Mouse (Mus musculus): Measurements from ENCODE around the gene Slc38a7. TPM values are rescaled to one million over a fixed set of nuclear protein-coding genes. Genes with fewer than 3 reads are reported as not detected.

The Slc38a7 gene
- polyA plus RNA-seq, 1 experiment from 2014 or later, result 39.9 TPM

DNA sequence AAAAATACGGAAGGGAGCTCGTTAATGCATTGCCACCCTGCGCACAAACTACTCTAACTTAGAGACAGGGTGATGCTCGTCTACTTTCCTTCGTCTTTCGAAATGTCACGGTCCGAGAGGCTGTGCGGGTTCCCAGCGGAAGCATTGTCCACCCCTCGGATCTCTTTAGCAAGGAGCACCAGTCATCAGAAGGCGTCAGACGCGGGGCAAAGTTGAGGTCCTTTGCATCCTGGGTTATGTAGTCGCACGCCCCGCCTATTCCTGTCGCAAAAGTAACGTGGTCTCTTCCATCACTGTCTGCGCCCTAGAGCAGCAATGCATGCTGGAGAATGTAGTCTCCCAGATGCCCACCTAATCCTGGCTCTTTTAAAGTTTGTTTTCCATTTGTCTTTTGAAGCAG is 45.5 kb downstream of the Slc38a7 start:
- Histone ChIP-seq H3K27ac (ENCODE audit: low read depth, low read length) (peak overlapping the region; percentile 95), H3K4me1 (replicated peaks; ENCODE audit: control insufficient read depth, insufficient read depth, low read length) (peaks cover 7% of the 10 kb centered on the region; the same call in 1 of the 2 replicates), H3K4me3 (ENCODE audit: low read depth, low read length) (peak overlapping the region; percentile 96), H3K9ac (ENCODE audit: low read depth, low read length) (peak overlapping the region; percentile 59), H3K4me2 (replicated peaks; ENCODE audit: low read depth) (peak overlapping the region; percentile 78), H3K27me3 (replicated peaks; ENCODE audit: control insufficient read depth, insufficient read depth, low read length) (no peaks in the 10 kb centered on the region), H3K36me3 (ENCODE audit: control insufficient read depth, insufficient read depth) (no peaks in the 10 kb centered on the region), H3K9me3 (ENCODE audit: control insufficient read depth) (no peaks in the 10 kb centered on the region)
- TF ChIP-seq CTCF (IDR thresholded peaks at IDR 0.05; ENCODE audit: low read depth), result no peak
- WGBS, result under 1% methylated on average over 20 of the region's 20 CpGs
- ATAC-seq, result peak; percentile 92

DNA sequence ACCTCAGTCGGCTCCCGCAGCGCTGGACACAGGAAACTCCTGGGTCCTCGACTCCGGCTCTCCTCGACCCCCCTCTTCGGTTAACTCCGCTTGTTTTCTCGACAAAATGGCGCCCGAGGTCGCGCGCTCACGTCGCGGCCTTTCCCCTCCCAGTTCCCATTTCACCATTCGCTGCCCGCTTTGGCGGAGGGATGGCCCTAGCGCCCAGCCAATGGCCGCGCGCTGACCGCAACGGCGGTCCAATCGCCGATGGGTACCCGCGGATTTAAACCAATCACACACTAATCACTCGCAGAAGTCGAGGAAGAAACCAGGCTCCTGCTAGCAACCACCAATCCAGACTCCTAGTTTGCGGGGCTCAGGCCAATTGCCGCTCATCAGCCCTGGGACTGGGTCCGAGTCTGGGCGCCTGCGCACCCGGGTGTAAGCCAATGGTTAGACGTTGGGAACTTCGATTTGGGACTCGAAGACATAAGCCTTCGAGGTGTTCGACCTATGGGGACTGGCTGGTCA is 46.0 kb downstream of the Slc38a7 start, which contains the start of gene Cnot1:
Gene Cnot1 (minus strand): TSS at position 134 of the 513 bp plus-strand sequence.
- Histone ChIP-seq H3K9ac (ENCODE audit: low read depth, low read length) (peak within 1 kb of the TSS; percentile 98), H3K4me2 (replicated peaks; ENCODE audit: low read depth) (peak within 1 kb of the TSS; percentile 88), H3K27ac (ENCODE audit: low read depth, low read length) (peak within 1 kb of the TSS; percentile 95), H3K27me3 (replicated peaks; ENCODE audit: control insufficient read depth, insufficient read depth, low read length) (no peaks in the 10 kb centered on the region), H3K9me3 (ENCODE audit: control insufficient read depth) (no peaks in the 10 kb centered on the region), H3K4me3 (ENCODE audit: low read depth, low read length) (peak within 1 kb of the TSS; percentile 96), H3K36me3 (ENCODE audit: control insufficient read depth, insufficient read depth) (no peaks in the 10 kb centered on the region), H3K4me1 (replicated peaks; ENCODE audit: control insufficient read depth, insufficient read depth, low read length) (peaks cover 7% of the 10 kb centered on the region; the same call in 1 of the 2 replicates)
- peak; percentile 96 for ATAC-seq
- WGBS, result under 1% methylated on average over 44 of the region's 44 CpGs
- TF ChIP-seq CTCF (IDR thresholded peaks at IDR 0.05; ENCODE audit: low read depth), result no peak

DNA sequence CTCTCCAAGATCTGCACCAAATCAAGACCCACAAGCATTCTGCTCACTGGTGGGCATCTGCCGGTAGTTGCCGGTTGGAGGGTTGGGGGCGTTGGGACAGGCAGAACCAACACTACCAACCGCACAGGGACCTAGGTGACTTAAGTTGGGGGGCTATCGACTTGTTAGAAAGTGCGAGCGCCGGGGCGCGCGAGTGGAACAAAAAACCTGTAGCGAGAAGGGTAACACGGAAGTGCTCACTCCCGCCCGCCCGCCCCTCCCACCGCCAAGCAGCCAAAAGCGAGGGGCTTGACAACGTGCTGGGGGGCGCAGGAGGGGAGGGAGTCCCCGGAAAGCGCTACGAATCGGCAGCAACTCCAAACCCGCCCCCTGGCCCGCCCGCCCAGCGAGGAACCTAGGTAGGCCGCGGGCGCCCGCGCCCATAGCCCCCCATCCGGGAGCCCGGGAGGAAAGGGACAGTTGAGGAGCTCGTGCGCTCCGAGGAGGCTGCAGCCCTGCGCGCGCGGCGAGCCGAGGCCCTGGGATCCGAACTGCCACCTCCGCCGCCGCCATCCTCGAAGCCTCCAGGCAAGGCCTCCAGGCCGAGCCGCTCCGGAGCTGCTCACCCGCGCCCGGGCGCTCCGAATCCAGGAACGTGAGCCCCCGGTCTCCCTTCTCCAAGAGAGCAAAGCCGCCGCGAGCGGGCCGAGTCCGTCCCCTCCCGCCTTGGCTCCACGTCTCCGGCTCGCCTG is 46.7 kb downstream of the Slc38a7 start:
- H3K9me3 ChIP-seq (ENCODE audit: control insufficient read depth), result no peaks in the 10 kb centered on the region
- peak overlapping the region; percentile 96 for H3K4me3 ChIP-seq (ENCODE audit: low read depth, low read length)
- no peaks in the 10 kb centered on the region for H3K27me3 ChIP-seq (replicated peaks; ENCODE audit: control insufficient read depth, insufficient read depth, low read length)
- peak overlapping the region; percentile 98 for H3K9ac ChIP-seq (ENCODE audit: low read depth, low read length)
- ATAC-seq, result peak; percentile 4
- WGBS, result under 1% methylated on average over 51 of the region's 69 CpGs
- H3K4me1 ChIP-seq (replicated peaks; ENCODE audit: control insufficient read depth, insufficient read depth, low read length), result peaks cover 7% of the 10 kb centered on the region; the same call in 1 of the 2 replicates
- H3K4me2 ChIP-seq (replicated peaks; ENCODE audit: low read depth), result peak overlapping the region; percentile 88
- TF ChIP-seq CTCF (IDR thresholded peaks at IDR 0.05; ENCODE audit: low read depth), result no peak
- H3K36me3 ChIP-seq (ENCODE audit: control insufficient read depth, insufficient read depth), result no peaks in the 10 kb centered on the region
- H3K27ac ChIP-seq (ENCODE audit: low read depth, low read length), result peak overlapping the region; percentile 95

- Histone ChIP-seq H3K4me2 (replicated peaks; ENCODE audit: low read depth) (peak overlapping the region; percentile 88), H3K4me1 (replicated peaks; ENCODE audit: control insufficient read depth, insufficient read depth, low read length) (peaks cover 7% of the 10 kb centered on the region; the same call in 1 of the 2 replicates), H3K27ac (ENCODE audit: low read depth, low read length) (peak overlapping the region; percentile 50), H3K9ac (ENCODE audit: low read depth, low read length) (peak overlapping the region; percentile 98), H3K9me3 (ENCODE audit: control insufficient read depth) (no peaks in the 10 kb centered on the region), H3K27me3 (replicated peaks; ENCODE audit: control insufficient read depth, insufficient read depth, low read length) (no peaks in the 10 kb centered on the region), H3K36me3 (ENCODE audit: control insufficient read depth, insufficient read depth) (no peaks in the 10 kb centered on the region), H3K4me3 (ENCODE audit: low read depth, low read length) (peak overlapping the region; percentile 96)
- WGBS, result 22% methylated on average over 2 of the region's 2 CpGs
- no peak for TF ChIP-seq CTCF (IDR thresholded peaks at IDR 0.05; ENCODE audit: low read depth)
- ATAC-seq, result no peak
These were observed 47.9 kb downstream of the Slc38a7 start for GRCm38 (mm10) chr8:95805482-95805881.

- Histone ChIP-seq H3K27ac (ENCODE audit: low read depth, low read length) (no peak overlapping the region), H3K27me3 (replicated peaks; ENCODE audit: control insufficient read depth, insufficient read depth, low read length) (no peaks in the 10 kb centered on the region), H3K4me3 (ENCODE audit: low read depth, low read length) (no peak overlapping the region), H3K4me1 (replicated peaks; ENCODE audit: control insufficient read depth, insufficient read depth, low read length) (peaks cover 7% of the 10 kb centered on the region; the same call in 1 of the 2 replicates), H3K9ac (ENCODE audit: low read depth, low read length) (no peak overlapping the region), H3K36me3 (ENCODE audit: control insufficient read depth, insufficient read depth) (peaks cover 4% of the 10 kb centered on the region), H3K4me2 (replicated peaks; ENCODE audit: low read depth) (no peak overlapping the region), H3K9me3 (ENCODE audit: control insufficient read depth) (no peaks in the 10 kb centered on the region)
- WGBS, result 66% methylated on average over 8 of the region's 8 CpGs
- TF ChIP-seq CTCF (IDR thresholded peaks at IDR 0.05; ENCODE audit: low read depth), result no peak
- no peak for ATAC-seq
These were observed 51.1 kb downstream of the Slc38a7 start for GRCm38 (mm10) chr8:95802231-95802630.

DNA sequence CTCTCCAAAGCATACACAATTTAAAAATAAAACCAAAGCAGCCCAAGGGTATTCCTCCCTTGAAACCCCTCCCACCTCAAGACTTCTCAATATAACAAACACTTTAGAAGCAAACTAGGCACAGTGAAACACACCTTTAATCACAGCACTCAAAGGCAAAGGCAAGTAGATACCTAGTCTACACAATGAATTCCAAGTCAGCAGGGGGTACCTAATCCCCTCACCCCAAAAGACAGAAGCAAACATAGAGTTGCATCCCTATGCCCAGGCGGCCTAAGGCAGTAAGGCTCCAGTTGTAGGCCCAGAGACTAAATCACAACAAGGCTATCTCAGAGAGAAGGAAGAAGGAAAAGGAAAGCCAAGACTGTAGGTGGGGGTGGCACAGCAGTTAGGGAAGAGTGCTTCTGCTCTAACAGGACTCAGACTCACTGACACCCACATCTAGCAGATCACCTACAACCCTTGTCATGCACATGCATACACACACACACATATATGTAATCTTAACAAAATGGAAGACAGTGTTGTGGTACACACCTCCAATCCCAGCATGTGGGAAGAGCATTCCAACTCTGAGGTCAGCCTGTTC is 51.8 kb downstream of the Slc38a7 start:
- Histone ChIP-seq H3K4me2 (replicated peaks; ENCODE audit: low read depth) (no peak overlapping the region), H3K9ac (ENCODE audit: low read depth, low read length) (no peak overlapping the region), H3K4me1 (replicated peaks; ENCODE audit: control insufficient read depth, insufficient read depth, low read length) (peaks cover 7% of the 10 kb centered on the region; the same call in 1 of the 2 replicates), H3K4me3 (ENCODE audit: low read depth, low read length) (no peak overlapping the region), H3K9me3 (ENCODE audit: control insufficient read depth) (no peaks in the 10 kb centered on the region), H3K27me3 (replicated peaks; ENCODE audit: control insufficient read depth, insufficient read depth, low read length) (no peaks in the 10 kb centered on the region), H3K27ac (ENCODE audit: low read depth, low read length) (no peak overlapping the region), H3K36me3 (ENCODE audit: control insufficient read depth, insufficient read depth) (peaks cover 4% of the 10 kb centered on the region)
- ATAC-seq, result no peak
- TF ChIP-seq CTCF (IDR thresholded peaks at IDR 0.05; ENCODE audit: low read depth), result no peak
- WGBS, result 79% methylated on average over 1 of the region's 1 CpGs
